Mouse (Mus musculus): ENCODE results near the gene Stox1.
"Not testable (repeated sequence)": the region's sequence is repeated elsewhere in the genome, so short reads cannot be mapped to it uniquely, and the experiment has no call there.

The Stox1 gene

GRCm38 (mm10) chr10:62725771-62726687 is at the start of gene Stox1:
TSS of gene Stox1 (minus strand) at chr10:62726128.
- DNase-seq = peak; percentile 75

- no peak for DNase-seq
Measured at GRCm38 (mm10) chr10:62750781-62751180, 24.9 kb upstream of the Stox1 start.

- DNase-seq = no peak
Measured at GRCm38 (mm10) chr10:62739961-62740737, 14.2 kb upstream of the Stox1 start.

GRCm38 (mm10) chr10:62736965-62737688 is 11.2 kb upstream of the Stox1 start:
- no peak for DNase-seq

GRCm38 (mm10) chr10:62730826-62731225 is 4.9 kb upstream of the Stox1 start:
- DNase-seq = no peak

DNA sequence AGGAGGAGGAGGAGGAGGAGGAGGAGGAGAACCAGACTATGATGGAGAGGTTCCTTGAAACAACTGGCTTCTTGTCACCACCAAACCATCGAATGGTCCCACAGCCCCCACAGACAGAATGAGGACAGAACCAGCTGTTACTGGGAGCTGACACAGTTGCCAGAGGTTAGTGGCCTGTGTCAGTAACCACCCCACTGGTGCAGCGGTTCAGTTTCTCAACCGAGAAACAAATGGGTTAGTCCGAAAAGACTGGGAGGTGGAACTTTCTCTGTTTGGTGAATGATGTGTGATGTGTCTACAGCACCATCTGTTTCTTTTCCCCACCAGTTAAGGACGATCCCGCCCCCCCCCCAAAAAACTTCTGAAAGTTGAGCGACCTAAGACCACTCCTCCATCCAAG is 992 bp downstream of the Stox1 start:
- no peak for DNase-seq

GRCm38 (mm10) chr10:62722701-62723100 is 3.2 kb downstream of the Stox1 start:
- no peak for DNase-seq

GRCm38 (mm10) chr10:62720574-62720973 is 5.4 kb downstream of the Stox1 start:
- DNase-seq = not testable (repeated sequence)

DNA sequence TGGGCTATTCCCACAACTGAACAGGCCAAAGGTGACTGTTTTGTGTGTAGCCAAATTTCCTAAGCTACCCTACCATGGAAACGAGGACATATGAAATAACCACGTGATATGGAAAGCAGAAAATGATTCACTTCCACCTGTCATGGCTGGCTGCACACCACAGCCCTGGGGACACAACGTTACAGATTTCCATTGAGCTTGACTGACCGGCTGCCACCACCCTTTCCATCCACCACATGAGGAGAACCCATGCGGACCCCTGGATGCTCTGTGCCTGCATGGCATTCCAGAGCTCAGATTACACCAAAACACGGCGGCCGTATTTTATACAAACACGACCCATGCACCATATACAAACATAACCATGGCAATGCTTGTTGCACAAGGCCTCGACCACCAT is 12.5 kb downstream of the Stox1 start:
- peak; percentile 14 for DNase-seq

GRCm38 (mm10) chr10:62703579-62703978 is 22.3 kb downstream of the Stox1 start:
- DNase-seq = no peak

- no peak for DNase-seq
Measured at GRCm38 (mm10) chr10:62702436-62702835, 23.5 kb downstream of the Stox1 start.

GRCm38 (mm10) chr10:62692771-62693170 is 33.2 kb downstream of the Stox1 start:
- DNase-seq = no peak

GRCm38 (mm10) chr10:62692244-62692643 is 33.7 kb downstream of the Stox1 start:
- no peak for DNase-seq

- DNase-seq = no peak
Measured at GRCm38 (mm10) chr10:62687032-62687674, 38.8 kb downstream of the Stox1 start.

- DNase-seq = peak; percentile 71
Measured at GRCm38 (mm10) chr10:62683043-62683442, 42.9 kb downstream of the Stox1 start.

GRCm38 (mm10) chr10:62679833-62680232 is 46.1 kb downstream of the Stox1 start:
- no peak for DNase-seq

DNA sequence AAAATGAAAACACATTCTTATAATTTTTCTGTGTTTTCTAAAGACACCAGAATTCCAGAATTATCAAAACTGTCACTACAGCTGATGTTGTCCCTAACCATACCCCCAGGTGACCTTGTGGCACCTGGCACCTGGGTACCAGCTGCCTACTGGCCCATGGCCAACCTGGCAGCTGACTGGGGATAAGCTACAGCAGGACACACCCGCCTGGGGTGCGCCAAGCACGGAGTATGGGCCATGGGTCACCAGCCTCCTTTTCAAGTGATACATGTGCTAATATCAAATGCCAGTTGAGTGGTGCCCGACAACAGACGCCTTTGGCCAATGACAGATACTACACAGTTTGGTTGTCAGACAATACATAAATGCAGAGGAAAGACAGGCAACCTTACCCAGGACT is 48.6 kb downstream of the Stox1 start:
- peak; percentile 14 for DNase-seq

GRCm38 (mm10) chr10:62676196-62676595 is 49.7 kb downstream of the Stox1 start:
- DNase-seq = no peak

DNA sequence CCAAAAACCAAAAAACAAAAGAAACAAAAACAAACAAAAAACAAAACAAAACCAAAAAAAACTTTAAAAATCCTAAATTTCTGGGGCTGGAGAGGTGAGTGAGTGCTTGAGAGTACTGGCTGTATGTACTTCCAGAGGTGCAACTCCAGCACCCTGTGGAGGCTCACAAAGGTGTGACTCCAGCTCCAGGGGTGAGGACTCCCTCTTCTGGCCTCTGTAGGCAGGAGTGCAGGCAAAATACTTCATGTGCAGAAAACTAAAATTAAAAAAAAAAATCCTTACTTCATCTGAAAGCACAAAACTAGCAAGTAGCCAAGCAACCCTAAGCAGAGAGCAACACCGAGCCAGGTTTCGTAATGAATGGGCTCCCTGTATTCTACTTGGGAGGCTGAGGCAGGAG is 53.6 kb downstream of the Stox1 start:
- DNase-seq = peak; percentile 24

DNA sequence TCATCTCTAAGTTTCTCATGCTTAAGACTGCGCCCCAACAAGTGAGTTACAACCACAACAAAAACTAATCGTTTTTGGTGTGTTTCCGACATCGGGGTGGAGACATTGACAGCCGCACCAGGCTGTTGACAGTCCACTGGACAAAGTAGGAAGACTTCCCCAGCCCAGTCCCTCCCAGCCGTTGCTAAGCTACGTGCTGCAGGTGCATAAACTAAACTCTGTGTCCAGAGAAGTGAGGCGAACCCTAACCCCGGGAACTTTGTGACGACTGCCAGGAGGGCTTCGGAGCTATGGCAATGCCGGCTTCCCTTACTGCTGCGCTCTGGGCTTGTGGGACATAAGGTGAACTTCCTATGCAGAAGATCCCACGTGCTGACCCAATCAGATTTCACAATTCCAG is 56.7 kb downstream of the Stox1 start:
- peak; percentile 30 for DNase-seq

GRCm38 (mm10) chr10:62668463-62668862 is 57.5 kb downstream of the Stox1 start:
- DNase-seq = no peak

DNA sequence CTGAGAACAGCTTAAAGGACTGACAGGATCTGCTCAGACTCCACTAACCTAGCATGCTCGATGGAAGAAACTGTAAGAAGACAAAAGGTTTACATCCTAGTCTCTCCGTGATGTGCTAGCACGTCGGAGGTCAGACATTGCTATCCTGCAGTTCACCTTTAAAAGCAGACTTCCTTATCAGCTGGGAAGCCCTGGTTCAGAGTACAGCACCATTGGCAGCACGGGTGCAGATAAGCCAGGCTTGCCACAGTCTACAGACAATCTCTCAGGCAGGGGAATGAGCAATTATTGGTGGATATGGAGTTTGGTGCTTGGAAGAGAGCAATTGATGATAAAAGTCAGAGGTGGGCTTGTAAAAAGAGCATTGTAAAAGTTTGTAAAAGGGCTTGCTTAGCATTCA is 57.9 kb downstream of the Stox1 start:
- DNase-seq = no peak
